Mouse (Mus musculus) heart, adult 10 weeks (tissue): ENCODE results near the gene Ntrk2. TPM values are rescaled to one million over a fixed set of nuclear protein-coding genes. Genes with fewer than 3 reads are reported as not detected.

ENCODE experiments used
- polyA plus RNA-seq: library from polyadenylated mRNA; stranded (reverse); fragments of 350-450 nt; fragmentation: Illumina TruSeq; extraction: RNeasy Lipid Tissue Mini Kit (QIAGEN cat#74804); gene quantifications from one replicate; pipeline ENCODE4 v1.2.3, GENCODE M21; 2014; ENCODE audit warnings: low read depth, low replicate concordance

Ntrk2 gene
- polyA plus RNA-seq: 0.94 TPM

DNA sequence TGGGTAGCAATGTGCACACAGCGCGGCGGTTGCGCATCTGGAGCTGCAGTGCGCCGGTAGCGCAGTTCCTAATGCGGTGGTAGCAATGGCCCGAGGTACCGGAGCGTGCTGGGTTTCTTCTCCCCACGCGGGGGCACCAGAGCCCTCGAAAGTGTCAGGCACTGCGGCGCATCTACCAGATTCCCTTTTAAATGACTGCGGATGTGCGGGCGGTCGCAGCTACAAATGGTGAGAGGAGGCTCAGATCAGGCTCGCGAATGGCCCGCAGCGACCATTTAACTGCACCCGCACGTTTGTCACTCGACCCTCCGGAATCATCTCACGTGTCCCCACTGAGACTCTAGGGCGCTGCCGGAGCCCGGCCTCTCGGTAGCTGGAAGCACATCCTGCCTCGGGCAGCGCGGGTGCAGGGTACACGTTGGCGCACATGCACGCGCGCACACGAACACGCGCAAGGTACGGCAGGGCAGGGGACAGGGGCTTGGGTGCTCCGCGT lies at the start of gene Ntrk2:
TSS of gene Ntrk2 (plus strand) at position 173 of the 496 bp plus-strand sequence.

Other genes starting within 250 kb of the Ntrk2 start
- not detected for gene Slc28a3, start 195.7 kb upstream of the Ntrk2 start, polyA plus RNA-seq